Mouse (Mus musculus): Measurements from ENCODE around the gene 4930568D16Rik. TPM values are rescaled to one million over a fixed set of nuclear protein-coding genes. Genes with fewer than 3 reads are reported as not detected.

Gene 4930568D16Rik
- not detected for total RNA-seq (2023)

GRCm38 (mm10) chr2:35367629-35368028, at the start of gene 4930568D16Rik:
TSS of gene 4930568D16Rik (minus strand) at chr2:35367729.

GRCm38 (mm10) chr2:35397096-35397495, 29.6 kb upstream of the 4930568D16Rik start, which contains the start of gene 4930402F06Rik:
TSS of gene 4930402F06Rik (minus strand) at chr2:35397175.

DNA sequence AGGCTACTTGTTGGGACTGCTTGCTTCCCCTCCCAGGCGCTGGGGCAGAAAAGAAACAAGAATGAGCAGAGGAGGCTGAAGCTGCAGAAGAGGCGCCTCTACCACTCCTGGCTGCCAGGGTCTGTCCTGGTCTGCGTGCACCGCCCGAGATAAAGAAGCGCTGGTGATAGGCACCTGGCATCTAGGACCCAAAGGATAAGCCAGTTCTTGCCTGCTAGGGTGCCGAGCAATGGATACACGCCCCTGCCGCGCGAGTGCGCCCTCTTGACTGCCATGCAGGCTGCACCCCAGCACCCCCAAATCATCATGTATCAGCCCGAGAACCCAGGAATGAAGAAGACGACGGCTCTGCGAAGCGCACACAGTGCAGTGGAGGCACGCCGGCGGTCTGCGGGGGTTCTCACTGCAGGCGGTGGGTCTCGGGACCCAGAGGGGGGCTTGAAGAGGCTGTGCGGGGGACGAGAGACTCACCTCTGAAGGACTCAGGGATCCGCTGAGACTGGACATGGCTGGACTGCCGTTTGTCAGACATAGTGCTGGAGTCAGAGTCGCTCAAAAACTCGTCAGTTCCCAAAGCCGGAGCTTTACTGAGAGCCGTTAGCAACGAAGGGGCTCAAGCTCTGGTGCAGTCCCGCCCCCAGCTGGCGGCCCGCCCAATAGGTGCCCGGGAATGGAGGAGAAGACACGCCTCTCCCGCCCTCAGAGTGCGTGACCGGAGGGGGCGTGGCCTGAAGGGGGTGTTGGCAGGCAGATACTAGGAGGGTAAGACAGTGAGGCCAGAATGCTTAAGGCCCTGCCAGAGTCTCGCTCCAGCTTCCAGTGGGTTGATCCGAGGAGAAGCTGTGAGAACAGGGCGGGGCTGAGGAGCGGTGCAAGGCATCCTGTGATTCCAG, 30.9 kb downstream of the 4930568D16Rik start, which contains the start of gene Stom:
Gene Stom (minus strand): TSS at position 589 of the 893 bp plus-strand sequence.

Other genes starting within 250 kb of the 4930568D16Rik start
- 142 TPM for gene Rab14, start 166.6 kb downstream of the 4930568D16Rik start, total RNA-seq (2023)
- gene Gsn, start 111.3 kb downstream of the 4930568D16Rik start, total RNA-seq (2023) = 19.8 TPM
- 2.2 TPM for gene Stom, start 30.8 kb downstream of the 4930568D16Rik start, total RNA-seq (2023)
- not detected for gene 4930402F06Rik, start 29.4 kb upstream of the 4930568D16Rik start, total RNA-seq (2023)
- 28.7 TPM for gene Ggta1, start 95.5 kb upstream of the 4930568D16Rik start, total RNA-seq (2023)
- 1.2 TPM for gene Dab2ip, start 190.5 kb upstream of the 4930568D16Rik start, total RNA-seq (2023)